Mouse (Mus musculus) spleen, postnatal 0 days (tissue): ENCODE data around the gene Usp16. TPM values are rescaled to one million over a fixed set of nuclear protein-coding genes. Genes with fewer than 3 reads are reported as not detected.

ENCODE experiments used
- polyA plus RNA-seq: library from polyadenylated mRNA; unstranded; fragments of >200 nt; fragmentation: Nextera tagmentation; extraction: Ambion mirVana; gene quantifications from 2 replicates; pipeline ENCODE4 v1.2.1, GENCODE M21; 2015

Usp16 gene
- polyA plus RNA-seq, result 27.7 and 37.3 TPM in 2 replicates

DNA sequence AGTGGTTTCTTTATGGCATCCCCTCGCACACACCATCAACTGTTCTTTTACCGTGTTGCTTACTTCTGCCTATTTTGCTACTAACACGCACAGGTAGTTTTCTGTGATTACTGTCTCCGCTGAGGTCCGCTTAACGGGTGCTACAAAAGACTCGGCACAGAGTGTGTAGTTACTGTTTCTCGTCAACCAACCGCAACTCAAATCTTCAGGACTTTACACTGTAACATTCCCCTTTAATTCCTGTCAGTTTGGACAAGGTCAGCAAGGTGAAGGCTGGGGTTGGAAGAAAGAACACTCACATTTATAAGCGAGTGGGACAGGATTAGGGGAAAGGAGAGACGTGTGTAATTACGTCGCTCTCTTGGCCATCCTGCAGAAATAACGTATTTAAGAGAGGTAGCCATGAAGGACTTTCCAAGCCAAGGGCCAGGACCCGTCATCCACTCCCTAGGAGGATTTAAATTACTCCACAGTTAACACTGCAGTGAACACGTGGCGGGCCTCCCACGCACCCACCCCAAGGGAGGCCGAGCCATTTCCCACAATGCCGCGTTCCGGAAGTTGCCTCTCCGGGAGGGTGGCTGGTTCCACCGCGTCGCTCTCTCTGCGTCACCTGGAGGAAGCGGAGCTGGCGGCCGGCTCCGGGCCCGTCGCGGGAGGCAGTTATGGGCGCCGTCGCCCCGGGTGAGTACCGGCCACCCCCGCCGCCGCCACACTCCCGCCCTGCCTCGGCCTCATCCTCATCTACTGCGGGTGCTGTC is at the start of gene Usp16:
Usp16 (plus strand) TSS at position 285 of the 761 bp plus-strand sequence.

DNA sequence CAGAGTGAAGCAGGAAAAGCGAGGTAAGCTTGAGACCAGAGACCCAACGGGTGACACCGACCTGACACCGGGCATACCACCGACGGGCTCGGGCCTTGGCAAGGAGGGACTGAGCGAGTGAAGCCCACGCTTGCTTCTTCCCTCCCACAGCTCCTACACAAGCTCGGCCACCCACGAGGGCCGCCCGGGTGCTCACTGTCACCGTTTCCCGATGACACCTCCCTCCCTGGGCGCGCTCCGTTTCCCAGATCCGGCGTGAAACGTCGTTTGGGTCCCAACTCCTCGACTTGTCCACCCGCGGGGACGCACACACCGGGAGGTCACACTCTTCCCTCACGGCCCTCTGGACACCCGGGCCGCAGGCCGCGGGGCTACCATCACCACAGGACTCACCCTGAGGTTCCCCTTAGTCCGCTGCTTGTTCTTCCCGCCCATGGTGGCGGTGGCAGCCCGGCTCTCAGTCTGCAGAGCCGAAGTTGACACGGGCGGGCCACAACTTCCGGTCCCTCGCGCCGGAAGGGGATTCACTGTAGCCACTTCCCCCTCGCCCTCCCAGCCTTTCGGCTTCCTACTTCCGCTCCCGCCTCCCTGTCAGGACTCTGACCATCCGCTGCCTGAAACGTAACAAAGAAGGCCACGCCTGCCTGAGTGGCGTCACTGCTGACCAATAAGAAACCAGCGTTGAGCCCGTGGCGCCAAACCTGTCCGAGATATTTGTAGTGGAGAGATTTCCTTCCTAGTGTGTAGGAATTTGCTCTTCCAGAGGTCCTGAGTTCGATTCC is 22.3 kb upstream of the Usp16 start, which contains the start of gene Ltn1:
Ltn1 (minus strand) TSS at position 580 of the 782 bp plus-strand sequence.

DNA sequence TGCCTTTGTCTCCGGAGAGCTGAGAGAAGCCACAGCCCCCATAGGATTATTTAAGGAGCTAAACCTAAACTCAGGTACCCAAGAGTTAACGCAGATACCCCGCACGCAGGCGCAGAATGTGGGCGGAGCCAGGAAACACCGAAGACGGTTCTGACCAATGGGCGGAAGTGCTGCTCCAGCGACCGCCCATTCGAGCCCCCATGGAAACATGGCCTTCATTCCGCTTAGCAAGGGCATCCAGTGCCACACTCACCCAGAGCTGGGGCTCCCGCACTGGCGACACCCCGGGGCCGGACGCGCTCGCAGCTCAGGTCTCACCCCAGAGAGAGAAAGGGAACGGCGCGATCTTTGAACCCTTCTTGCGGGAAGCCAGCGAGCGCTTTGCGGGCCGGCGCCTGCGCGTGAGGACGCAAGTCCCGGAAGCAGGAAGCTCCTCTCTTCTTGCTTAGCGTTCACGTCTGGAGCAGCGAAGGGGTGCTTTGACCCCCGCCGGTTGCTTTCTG is 14.3 kb upstream of the Usp16 start, which contains the start of gene Rwdd2b:
Rwdd2b (minus strand) TSS at position 390 of the 503 bp plus-strand sequence.

DNA sequence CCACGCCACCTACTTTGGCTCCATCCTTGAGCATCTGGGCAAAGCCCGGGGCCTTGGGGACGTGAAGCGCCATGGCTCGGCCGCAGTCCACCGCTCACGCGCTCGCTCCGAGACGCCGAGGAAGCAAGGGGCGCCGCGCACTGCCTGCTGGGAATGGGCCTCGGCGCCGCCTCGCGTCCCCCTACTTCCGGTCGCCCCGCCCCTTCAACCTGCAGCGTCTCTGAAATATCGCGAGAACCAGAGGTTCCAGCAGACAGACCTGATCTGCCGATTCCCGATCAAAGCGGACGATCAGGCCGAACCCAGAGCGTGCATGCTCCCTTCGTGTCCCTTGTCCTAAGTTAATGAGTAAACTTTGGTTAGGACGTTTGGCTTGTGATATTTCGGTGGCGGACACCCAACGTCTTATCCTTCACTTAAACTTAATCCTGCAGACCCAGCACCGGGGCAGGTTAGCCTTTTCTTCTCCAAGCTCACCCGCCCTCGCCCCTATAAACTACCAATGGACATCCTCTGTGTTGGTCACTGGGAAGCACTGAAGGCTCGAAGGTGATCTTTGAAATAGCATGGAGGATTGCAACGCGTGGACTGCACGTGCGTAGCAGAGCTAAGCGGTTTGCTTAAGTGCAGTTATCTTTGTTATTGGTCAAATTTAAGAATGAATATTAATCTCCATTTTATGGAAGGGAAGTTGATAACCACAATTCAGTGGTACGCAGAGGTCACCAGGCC is 41.4 kb downstream of the Usp16 start, which contains the start of gene Cct8:
Cct8 (minus strand) TSS at position 158 of the 732 bp plus-strand sequence.

Other genes starting within 250 kb of the Usp16 start
- 14.9 and 16.6 TPM in 2 replicates for gene N6amt1, start 100.5 kb upstream of the Usp16 start, polyA plus RNA-seq
- gene Ltn1, start 22.1 kb upstream of the Usp16 start, polyA plus RNA-seq, result 9.1 and 10.7 TPM in 2 replicates
- 5.7 and 6.2 TPM in 2 replicates for gene Rwdd2b, start 14.1 kb upstream of the Usp16 start, polyA plus RNA-seq
- 258 and 262 TPM in 2 replicates for gene Cct8, start 41.2 kb downstream of the Usp16 start, polyA plus RNA-seq
- 0.14 and 0.38 TPM in 2 replicates for gene Map3k7cl, start 98.6 kb downstream of the Usp16 start, polyA plus RNA-seq
- gene Bach1, start 244.2 kb downstream of the Usp16 start, polyA plus RNA-seq, result 6.6 and 7.2 TPM in 2 replicates